Mouse (Mus musculus) erythroblast, embryonic 14.5 days (primary cell): ENCODE results near the gene Slc8a1. TPM values are rescaled to one million over a fixed set of nuclear protein-coding genes. Genes with fewer than 3 reads are reported as not detected.

ENCODE experiments used
- H3K27me3 ChIP-seq: 2 replicates; pipeline ENCODE4 v1.6.1; 2012; ENCODE audit warnings: inconsistent platforms; ENCODE audit not compliant: control insufficient read depth
- H3K36me3 ChIP-seq: 2 replicates; pipeline ENCODE4 v1.6.1; 2012; ENCODE audit warnings: mild to moderate bottlenecking, inconsistent platforms; ENCODE audit not compliant: control insufficient read depth
- H3K4me1 ChIP-seq: 2 replicates; pipeline ENCODE4 v1.6.1; 2012; ENCODE audit warnings: inconsistent platforms; ENCODE audit not compliant: control insufficient read depth
- H3K4me3 ChIP-seq: replicated peaks from 2 replicates; pipeline ENCODE3; 2012; ENCODE audit warnings: moderate library complexity, mild to moderate bottlenecking, inconsistent platforms
- H3K9me3 ChIP-seq: 2 replicates; pipeline ENCODE4 v1.6.1; 2012; ENCODE audit warnings: low read length, inconsistent platforms, mixed read lengths; ENCODE audit not compliant: control insufficient read depth
- GATA1 ChIP-seq: IDR thresholded peaks from 2 replicates; pipeline ENCODE4 v1.6.1; 2012; ENCODE audit warnings: low read length, inconsistent platforms, mixed read lengths
- TAL1 ChIP-seq: IDR thresholded peaks from 3 replicates; pipeline ENCODE4 v1.6.1; 2012; ENCODE audit warnings: low read length, inconsistent platforms, mixed read lengths
- polyA plus RNA-seq: library from polyadenylated mRNA; stranded (reverse); fragments of >175 nt; gene quantifications from 2 replicates; pipeline ENCODE4 v1.2.3, GENCODE M21; 2012

Slc8a1 gene
- polyA plus RNA-seq, 1 experiment, result not detected

- no peaks in the 10 kb centered on the region for H3K27me3 ChIP-seq
- no peaks in the 10 kb centered on the region for H3K4me1 ChIP-seq
- H3K36me3 ChIP-seq, result no peaks in the 10 kb centered on the region
- no peaks in the 10 kb centered on the region for H3K9me3 ChIP-seq
- TF ChIP-seq TAL1 (no peak), GATA1 (no peak)
- H3K4me3 ChIP-seq, result no peak overlapping the region
These were observed 80.3 kb downstream of the Slc8a1 start for GRCm38 (mm10) chr17:81657828-81658227.

- no peak for TF ChIP-seq TAL1
- TF ChIP-seq GATA1, result no peak
- H3K27me3 ChIP-seq, result no peaks in the 10 kb centered on the region
- H3K9me3 ChIP-seq, result no peaks in the 10 kb centered on the region
- H3K4me1 ChIP-seq, result no peaks in the 10 kb centered on the region
- no peaks in the 10 kb centered on the region for H3K36me3 ChIP-seq
- H3K4me3 ChIP-seq, result no peak overlapping the region
These were observed 83.6 kb downstream of the Slc8a1 start for GRCm38 (mm10) chr17:81654548-81654947.

GRCm38 (mm10) chr17:81652958-81653357 lies 85.2 kb downstream of the Slc8a1 start:
- Histone ChIP-seq H3K4me1 (no peaks in the 10 kb centered on the region), H3K9me3 (0 out of 2 replicates have a peak, but pooled peaks cover 2% of the 10 kb centered on the region), H3K27me3 (no peaks in the 10 kb centered on the region), H3K36me3 (no peaks in the 10 kb centered on the region), H3K4me3 (no peak overlapping the region)
- no peak for TF ChIP-seq GATA1
- TF ChIP-seq TAL1, result no peak

DNA sequence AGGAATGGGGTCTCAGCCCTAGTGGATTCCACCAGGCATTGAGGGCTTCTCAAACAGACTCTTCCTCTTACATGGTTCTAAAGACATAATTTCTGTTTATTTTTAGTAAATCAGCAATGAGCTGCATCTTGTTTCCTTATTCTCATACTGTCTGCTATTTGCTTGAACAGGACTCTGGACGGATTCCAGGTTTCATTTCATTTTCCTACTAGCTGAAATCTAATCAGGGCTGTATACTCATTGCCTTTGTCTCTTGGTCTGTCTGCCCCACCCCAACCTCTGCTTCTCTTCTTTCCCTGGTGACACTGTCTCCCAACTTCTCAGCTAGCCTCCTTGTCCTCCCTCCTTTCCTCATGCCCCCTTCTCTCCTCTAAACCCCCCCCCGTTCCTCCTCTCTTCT lies 101.4 kb downstream of the Slc8a1 start:
- Histone ChIP-seq H3K9me3 (no peaks in the 10 kb centered on the region), H3K36me3 (no peaks in the 10 kb centered on the region), H3K27me3 (no peaks in the 10 kb centered on the region), H3K4me3 (no peak overlapping the region), H3K4me1 (no peaks in the 10 kb centered on the region)
- TF ChIP-seq GATA1 (no peak), TAL1 (no peak)

DNA sequence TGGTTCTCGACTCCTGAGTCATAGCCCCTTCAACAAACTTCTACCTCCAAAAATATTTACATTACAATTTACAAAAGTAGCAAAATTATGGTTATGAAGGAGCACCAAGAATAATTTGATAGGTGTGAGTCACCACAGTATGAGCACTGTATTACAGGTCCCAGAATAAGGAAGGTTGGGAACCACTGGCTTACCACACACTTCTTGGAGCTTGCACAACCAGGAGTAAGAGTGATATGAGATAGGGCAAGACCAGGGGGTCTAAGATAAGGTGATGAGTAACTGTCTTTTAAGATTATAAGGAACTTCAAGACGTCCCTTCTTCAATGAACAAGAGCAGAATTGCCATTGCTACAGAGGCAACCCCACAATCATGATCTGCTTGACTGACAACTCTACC lies 107.7 kb downstream of the Slc8a1 start:
- H3K4me3 ChIP-seq, result no peak overlapping the region
- H3K27me3 ChIP-seq, result no peaks in the 10 kb centered on the region
- no peaks in the 10 kb centered on the region for H3K4me1 ChIP-seq
- H3K9me3 ChIP-seq, result no peaks in the 10 kb centered on the region
- H3K36me3 ChIP-seq, result no peaks in the 10 kb centered on the region
- TF ChIP-seq GATA1 (no peak), TAL1 (no peak)

GRCm38 (mm10) chr17:81621188-81621644 lies 117.0 kb downstream of the Slc8a1 start:
- TF ChIP-seq GATA1, result no peak
- Histone ChIP-seq H3K4me3 (no peak overlapping the region), H3K9me3 (no peaks in the 10 kb centered on the region), H3K4me1 (no peaks in the 10 kb centered on the region), H3K27me3 (no peaks in the 10 kb centered on the region), H3K36me3 (no peaks in the 10 kb centered on the region)

DNA sequence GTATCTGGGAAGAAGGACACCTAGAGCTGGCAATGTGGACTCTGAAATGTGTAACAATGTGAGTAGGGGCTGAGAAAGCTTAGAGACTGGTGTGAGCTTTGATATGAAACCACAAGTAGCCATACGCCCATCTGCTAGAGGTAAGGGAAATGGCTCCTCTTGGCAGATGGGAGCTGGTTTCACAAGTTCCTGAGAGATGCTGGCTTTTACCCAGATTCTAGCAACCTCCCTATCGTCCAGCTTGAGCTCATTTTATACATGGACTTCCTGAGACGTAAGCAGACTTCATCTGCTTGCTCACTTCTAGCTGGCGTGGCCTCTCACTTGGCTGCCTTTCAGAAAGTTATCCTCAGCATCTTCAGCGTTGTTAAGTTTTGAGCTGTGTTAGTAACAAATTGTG lies 119.7 kb downstream of the Slc8a1 start:
- no peaks in the 10 kb centered on the region for H3K27me3 ChIP-seq
- no peaks in the 10 kb centered on the region for H3K36me3 ChIP-seq
- H3K4me3 ChIP-seq, result no peak overlapping the region
- TF ChIP-seq TAL1 (no peak), GATA1 (no peak)
- H3K9me3 ChIP-seq, result no peaks in the 10 kb centered on the region
- no peaks in the 10 kb centered on the region for H3K4me1 ChIP-seq

GRCm38 (mm10) chr17:81616326-81616725 lies 121.9 kb downstream of the Slc8a1 start:
- Histone ChIP-seq H3K4me3 (no peak overlapping the region), H3K9me3 (no peaks in the 10 kb centered on the region), H3K36me3 (no peaks in the 10 kb centered on the region), H3K27me3 (no peaks in the 10 kb centered on the region), H3K4me1 (no peaks in the 10 kb centered on the region)
- TF ChIP-seq TAL1 (no peak), GATA1 (no peak)

GRCm38 (mm10) chr17:81615391-81615790 lies 122.8 kb downstream of the Slc8a1 start:
- Histone ChIP-seq H3K4me1 (no peaks in the 10 kb centered on the region), H3K9me3 (no peaks in the 10 kb centered on the region), H3K27me3 (no peaks in the 10 kb centered on the region), H3K36me3 (no peaks in the 10 kb centered on the region), H3K4me3 (no peak overlapping the region)
- TF ChIP-seq TAL1 (no peak), GATA1 (no peak)

DNA sequence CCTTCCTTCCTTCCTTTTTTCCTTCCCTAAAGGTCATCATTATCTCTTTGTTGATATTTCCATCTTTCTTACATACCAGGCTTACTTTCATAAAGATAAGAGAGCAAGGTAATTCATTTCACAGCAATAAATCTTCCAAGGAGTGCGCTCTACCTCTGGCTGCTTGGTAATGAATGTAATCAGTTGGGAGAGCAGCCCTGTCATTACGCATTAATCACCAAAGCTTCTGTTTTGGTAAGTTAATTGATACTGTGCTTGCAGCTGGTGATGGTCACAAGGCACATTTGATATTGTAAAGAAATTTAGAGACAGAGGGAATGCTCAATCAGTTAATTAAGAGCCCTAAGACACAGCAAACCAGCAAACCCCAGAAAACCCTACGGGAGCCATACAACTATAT lies 130.7 kb downstream of the Slc8a1 start:
- TF ChIP-seq GATA1, result no peak
- no peak for TF ChIP-seq TAL1
- H3K9me3 ChIP-seq, result no peaks in the 10 kb centered on the region
- no peaks in the 10 kb centered on the region for H3K4me1 ChIP-seq
- no peaks in the 10 kb centered on the region for H3K27me3 ChIP-seq
- H3K36me3 ChIP-seq, result no peaks in the 10 kb centered on the region
- H3K4me3 ChIP-seq, result no peak overlapping the region
